Mouse (Mus musculus): ENCODE measurements at regions not wholly inside any gene's neighbourhood (a gene's known extent, or its start where the extent isn't known, plus 50 kb on each side); places are given as distances from the start of the nearest gene placed in this dataset.
"Not testable (repeated sequence)": the region's sequence is repeated elsewhere in the genome, so short reads cannot be mapped to it uniquely, and the experiment has no call there.

DNA sequence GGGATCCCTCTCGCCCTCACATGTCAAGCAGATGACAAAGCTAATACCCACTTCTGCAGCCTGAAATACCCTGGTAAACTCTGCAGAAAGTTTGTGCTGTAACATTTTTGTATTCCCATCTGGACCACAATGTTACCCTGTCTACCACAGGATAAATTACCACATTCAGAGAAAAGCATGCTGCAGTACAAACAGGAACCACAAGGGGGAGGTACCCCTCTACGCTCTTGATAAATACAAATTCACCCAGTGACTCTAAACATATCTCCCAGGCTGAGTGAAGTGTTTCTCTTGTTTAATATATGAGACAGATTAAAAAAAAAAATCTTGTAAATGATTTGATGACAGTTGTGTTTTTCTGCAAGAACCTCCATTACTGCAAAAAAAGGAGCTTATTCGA is 549.8 kb upstream of the Olfr1507 start:
- DNase-seq (ENCODE audit: low spot score in 2 of 2) = not testable (repeated sequence)

DNA sequence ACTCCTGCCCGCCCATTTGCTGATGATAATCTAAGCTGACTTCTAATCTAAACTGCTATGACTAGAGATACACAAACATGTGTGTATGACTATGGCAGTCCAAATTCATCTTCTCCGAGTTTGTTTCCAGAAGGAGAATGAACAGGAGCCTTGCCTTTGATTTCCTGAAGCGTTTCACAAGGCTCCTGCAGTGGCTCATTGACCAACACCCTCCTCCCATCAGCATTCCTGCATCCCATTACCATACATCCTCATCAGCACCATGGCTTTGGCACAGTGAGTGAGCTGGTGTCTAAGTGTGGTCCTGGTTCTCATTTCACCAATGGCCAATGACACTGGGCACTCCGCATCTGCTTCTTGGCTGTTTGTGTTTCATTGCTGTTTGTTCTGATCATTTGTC is 548.6 kb upstream of the Olfr1507 start:
- DNase-seq (ENCODE audit: low spot score in 2 of 2) = not testable (repeated sequence)

DNA sequence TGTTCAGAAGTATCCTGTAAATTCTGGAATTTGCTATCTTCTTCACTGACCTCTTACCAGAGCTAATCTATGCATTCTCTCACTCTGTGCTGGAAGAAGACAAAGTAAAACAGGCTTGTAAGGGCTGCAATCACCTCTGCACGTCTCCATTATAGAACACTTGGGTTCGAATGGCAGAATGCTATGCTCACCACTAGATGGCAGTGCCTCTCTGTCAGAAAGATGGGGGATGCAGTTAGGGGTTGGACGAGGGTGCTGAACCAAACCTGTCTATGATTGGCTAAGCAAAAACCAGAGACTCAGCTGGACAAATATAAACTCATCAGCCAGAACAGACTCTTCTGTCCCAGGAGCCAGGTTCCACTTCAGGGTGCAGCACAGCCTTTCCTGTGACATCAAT is 546.5 kb upstream of the Olfr1507 start:
- DNase-seq (ENCODE audit: low spot score in 2 of 2) = not testable (repeated sequence)

DNA sequence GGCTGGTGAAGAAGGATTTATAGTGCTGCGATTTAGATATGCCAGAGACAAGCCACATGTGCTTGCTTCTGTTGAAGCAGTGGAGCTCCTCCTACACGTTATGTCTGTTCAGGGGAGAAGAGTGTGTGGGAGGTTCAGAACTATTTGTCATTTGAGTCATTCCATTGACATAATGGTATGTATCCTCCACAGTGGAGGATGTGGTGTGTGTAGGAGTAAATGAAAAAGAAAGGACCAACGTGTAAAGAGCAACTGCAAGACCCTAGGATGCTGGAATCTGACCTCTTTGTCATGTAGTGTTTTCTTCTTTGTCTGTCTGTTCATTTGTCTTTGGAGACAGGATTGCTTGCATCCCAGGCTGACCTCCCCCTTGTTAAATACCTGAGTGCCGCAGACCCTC is 543.9 kb upstream of the Olfr1507 start:
- not testable (repeated sequence) for DNase-seq (ENCODE audit: low spot score in 2 of 2)

DNA sequence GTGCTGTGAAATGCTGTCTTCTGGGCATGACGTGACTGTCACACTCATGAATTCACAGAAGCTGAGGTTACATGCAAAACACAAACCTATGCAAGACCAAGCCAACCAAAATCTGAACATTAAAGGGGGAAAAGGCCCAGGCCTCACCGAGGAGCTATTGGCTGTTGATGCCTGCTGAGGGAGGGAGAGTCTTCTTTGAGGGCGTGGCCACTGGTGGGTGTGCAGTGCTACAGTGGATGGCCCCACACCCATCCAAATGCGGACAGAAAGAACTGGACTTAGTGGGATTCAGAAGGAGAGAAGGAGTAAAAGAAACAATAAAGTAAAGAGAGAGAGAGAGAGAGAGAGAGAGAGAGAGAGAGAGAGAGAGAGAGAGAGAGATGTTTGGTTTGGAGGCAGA is 539.4 kb upstream of the Olfr1507 start:
- not testable (repeated sequence) for DNase-seq (ENCODE audit: low spot score in 2 of 2)

DNA sequence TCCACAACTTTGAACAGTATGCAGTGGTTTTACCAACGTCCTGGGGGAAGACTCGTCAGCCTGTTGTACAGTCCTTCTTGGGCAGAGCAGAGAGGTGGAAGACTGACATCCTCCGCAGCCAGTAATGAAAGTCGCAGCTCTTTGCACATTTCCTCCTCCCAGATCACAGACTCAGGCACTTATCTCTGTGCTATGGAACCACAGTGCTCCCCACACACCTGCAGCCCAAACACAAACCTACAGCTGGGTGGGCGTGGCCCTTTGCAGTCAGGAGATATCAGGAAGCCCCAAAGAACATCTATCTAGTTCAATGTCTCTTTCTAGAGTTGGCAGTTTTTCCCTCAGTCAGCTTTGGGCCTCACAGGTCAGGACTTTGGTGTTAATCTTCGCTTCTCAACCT is 537.7 kb upstream of the Olfr1507 start:
- not testable (repeated sequence) for DNase-seq (ENCODE audit: low spot score in 2 of 2)

DNA sequence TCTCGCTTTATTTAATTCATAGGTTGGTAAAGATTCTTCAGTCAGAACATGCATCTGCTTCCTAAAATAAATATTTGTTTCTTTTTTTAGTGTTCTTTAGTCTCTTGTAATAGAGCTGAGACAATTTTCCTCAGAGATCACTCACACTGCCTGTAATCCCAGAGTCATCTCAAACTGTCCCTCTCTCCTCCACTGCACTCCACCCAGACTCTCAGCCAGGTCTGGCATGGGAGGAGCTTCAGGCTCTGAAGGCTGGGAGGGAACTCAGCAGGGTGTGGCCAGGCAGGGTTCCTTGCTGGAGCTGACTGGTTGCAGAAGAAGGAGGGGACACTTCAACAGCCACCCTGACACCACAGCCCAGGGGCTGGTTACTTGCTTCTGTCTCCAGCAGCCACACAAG is 536.9 kb upstream of the Olfr1507 start:
- DNase-seq (ENCODE audit: low spot score in 2 of 2) = not testable (repeated sequence)

DNA sequence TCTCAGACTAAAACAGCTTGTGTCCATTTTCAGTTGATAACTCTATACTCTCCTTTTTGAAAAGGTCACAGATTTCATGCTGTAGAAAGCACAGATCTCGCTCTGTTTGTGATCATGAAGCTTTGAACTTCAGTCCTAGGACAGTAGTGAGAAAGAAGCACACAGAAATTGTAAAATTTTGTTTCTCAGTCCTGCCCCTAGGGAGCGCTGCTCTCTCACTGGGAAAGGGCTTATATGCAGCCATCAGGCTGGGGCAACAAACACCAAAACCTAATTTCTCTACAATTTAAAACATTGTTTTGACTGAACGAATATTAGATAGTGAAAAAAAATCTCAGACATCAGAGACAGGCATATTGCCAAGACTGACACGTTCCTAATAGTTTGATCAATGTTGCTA is 534.7 kb upstream of the Olfr1507 start:
- DNase-seq (ENCODE audit: low spot score in 2 of 2) = not testable (repeated sequence)

DNA sequence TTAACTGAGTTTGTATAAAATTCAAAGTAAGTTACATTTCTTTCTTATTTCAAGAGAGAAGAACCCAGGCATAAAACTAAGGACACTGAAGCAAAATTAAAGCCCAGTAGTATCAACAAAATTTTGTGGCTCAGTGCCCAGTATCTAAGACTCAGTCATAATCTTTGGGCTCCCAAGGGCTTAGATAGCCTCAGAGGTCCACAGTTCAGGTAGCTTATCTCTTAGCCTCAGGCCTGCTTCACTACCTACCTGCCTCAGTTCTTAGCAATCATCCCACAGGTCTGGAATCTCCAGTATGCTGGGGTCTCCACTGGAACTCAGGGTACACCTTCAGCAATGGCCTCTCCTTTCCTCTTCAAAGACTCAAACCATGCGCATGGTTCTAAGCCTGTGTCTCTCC is 531.4 kb upstream of the Olfr1507 start:
- DNase-seq (ENCODE audit: low spot score in 2 of 2) = not testable (repeated sequence)

DNA sequence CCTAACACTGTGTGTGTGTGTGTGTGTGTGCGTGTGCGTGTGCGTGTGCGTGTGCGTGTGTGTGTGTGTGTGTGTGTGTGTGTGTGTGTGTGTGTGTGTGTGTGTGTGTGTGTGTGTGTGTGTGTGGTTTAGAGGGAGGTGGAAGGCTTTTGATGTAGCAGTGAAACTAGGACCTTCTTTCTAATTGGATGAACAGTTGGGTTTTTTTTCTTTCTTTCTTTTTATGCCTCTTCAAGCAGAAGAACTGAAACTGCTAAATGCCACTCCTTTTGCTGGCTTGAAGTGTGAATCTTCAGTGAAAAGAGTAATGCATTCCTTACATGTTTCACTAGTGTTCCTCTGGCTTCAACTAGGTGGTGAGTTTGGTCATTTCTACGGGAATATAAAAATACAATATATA is 524.6 kb upstream of the Olfr1507 start:
- DNase-seq (ENCODE audit: low spot score in 2 of 2) = not testable (repeated sequence)

DNA sequence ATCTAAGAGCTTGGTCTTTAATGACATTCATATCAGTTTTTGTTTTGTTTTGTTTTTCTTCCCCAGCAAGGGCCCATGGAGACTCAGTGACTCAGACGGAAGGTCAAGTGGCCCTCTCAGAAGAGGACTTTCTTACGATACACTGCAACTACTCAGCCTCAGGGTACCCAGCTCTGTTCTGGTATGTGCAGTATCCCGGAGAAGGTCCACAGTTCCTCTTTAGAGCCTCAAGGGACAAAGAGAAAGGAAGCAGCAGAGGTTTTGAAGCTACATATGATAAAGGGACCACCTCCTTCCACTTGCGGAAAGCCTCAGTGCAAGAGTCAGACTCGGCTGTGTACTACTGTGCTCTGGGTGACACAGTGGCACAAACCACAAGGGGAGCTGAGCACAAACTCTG is 512.2 kb upstream of the Olfr1507 start:
- DNase-seq (ENCODE audit: low spot score in 2 of 2) = not testable (repeated sequence)

DNA sequence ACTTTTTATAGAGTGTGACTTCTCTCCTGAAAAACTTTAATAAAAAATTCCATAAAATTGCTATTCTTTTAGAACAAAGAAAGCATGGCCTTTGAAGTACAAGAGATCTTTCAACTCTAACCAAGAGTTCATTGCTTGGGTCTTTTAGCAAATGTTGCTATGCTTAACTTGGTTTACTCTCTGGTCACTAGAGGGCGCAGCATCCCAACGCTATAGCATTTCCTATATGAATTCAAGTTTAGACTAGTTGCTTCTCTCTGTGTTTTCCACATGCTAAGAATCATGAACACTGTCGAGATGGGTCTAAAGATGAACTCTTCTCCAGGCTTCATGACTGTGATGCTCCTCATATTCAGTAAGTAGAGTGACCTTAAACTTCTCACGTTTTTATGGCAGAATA is 511.8 kb upstream of the Olfr1507 start:
- not testable (repeated sequence) for DNase-seq (ENCODE audit: low spot score in 2 of 2)

DNA sequence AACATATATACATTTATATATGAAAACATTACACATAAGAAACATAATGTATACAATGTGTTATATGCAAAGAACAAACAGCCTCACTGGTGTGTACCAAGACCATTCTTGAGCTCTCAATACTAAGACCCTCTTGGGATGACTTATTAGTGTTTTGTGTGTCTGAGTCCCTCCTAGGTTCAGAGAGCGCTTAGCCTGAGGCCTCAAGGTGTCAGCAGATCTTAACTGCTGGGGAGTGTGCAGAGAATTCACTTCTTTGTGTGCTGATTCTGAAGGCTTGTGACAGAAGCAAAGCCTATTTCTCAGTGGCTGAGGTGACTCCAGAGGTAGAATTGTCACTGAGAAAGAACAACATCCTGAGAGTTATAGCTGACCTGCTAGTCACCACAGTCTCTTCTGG is 505.7 kb upstream of the Olfr1507 start:
- not testable (repeated sequence) for DNase-seq (ENCODE audit: low spot score in 2 of 2)

DNA sequence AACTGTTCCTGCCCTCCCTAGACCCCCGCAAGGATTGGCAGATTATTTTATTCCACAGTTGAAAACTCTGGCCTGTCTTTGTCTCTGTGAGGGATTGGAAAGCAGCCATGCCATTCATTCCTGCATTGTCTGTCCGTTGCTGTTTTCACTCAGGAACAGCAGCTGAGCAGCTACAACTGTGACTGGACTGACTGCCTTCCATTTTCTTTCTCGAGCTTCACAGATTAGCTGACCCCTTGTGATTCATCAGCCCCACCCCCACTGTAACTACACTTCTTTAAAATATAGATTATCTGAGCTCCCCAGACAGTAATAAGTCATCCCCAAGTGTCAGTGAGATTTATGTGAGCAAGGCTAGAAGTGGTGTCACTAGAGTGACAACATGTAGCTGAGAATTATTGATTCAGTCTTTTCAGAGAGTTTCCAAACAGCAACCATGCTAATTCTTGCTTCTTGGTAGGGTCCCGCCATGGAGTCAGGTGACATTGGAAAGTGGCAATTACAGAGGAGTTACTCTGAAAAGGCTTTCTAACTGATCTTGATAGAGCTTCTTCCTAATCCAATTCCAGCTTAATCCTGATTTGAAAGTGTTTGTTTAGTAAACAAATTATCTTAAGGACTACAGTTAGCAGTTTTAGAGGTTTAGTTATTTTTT is 496.7 kb upstream of the Olfr1507 start:
- not testable (repeated sequence) for DNase-seq (ENCODE audit: low spot score in 2 of 2)

DNA sequence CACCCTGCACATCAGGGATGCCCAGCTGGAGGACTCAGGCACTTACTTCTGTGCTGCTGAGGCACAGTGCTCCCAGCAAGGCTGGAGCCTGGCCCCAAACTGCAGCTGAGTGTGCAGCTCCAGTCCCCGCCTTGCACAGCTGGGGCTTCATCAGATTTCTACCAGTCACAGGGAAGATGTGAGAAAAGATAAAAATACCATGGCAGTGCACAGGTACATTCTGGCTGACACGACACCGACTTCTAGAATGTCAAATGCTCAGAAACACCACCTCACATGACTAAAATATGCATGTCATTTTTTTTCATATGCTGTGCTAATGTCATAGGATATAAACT is 495.7 kb upstream of the Olfr1507 start:
- not testable (repeated sequence) for DNase-seq (ENCODE audit: low spot score in 2 of 2)

DNA sequence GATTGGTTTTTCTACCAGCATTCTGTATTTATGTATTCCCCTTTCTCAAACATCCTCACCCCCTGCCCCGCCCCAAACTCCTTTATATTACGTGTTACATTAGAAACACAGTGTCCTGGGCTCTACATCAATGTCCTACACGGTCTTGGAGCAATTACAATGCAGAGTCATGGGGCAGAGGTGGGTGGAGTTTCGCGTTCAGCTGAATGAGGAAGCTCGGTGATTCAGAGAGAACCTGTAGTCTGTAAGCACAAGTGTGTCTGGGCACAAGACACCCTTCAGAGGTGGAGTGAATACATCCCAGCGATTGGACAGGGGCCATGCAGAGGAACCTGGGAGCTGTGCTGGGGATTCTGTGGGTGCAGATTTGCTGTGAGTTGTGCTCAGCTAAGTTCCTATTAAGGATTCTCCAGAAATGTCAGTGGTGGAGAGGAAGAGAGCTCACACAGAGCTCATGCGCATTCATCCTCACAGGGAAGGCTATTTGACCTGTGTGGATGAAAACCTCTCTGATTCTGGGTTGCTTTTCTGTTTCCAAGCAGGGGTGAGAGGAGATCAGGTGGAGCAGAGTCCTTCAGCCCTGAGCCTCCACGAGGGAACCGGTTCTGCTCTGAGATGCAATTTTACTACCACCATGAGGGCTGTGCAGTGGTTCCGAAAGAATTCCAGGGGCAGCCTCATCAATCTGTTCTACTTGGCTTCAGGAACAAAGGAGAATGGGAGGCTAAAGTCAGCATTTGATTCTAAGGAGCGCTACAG is 495.2 kb upstream of the Olfr1507 start:
- not testable (repeated sequence) for DNase-seq (ENCODE audit: low spot score in 2 of 2)

DNA sequence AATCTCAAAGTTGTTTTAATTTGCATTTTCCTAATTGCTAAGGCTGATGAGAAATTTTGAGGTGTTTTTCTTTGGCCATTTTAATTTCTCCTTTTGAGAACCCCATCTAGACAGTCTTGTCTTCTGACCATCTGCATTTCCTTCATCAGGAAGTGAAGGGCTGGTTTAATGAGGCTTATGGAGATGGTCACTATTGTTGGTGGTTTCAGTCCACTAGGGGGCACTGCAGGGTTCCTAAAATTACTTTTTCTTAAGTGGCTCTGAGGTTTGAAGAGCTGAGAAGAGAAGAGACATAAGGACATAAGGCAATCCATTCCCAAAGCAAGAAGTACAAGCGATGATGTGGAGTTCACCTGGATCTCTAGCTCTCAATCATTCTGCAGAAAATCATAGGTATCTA is 494.4 kb upstream of the Olfr1507 start:
- not testable (repeated sequence) for DNase-seq (ENCODE audit: low spot score in 2 of 2)

DNA sequence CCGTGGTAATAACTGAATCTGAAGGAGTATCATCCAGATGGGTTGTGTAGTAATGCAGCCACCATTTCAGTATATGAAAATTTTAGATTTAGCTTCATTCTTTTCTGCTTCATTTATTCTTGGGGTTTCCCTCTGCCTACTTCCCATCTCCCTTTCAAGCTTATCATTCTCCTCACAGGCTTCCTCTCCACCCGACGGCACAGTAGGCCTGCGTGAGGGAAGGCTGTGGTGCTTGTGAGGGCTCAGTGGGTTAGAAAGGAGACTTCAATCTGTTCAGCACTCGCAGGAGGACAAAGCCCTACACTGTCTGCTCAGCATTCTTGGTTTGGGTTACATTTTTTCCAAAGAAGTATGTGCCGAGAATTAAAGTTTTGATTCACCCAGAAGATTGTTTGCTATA is 493.0 kb upstream of the Olfr1507 start:
- not testable (repeated sequence) for DNase-seq (ENCODE audit: low spot score in 2 of 2)

DNA sequence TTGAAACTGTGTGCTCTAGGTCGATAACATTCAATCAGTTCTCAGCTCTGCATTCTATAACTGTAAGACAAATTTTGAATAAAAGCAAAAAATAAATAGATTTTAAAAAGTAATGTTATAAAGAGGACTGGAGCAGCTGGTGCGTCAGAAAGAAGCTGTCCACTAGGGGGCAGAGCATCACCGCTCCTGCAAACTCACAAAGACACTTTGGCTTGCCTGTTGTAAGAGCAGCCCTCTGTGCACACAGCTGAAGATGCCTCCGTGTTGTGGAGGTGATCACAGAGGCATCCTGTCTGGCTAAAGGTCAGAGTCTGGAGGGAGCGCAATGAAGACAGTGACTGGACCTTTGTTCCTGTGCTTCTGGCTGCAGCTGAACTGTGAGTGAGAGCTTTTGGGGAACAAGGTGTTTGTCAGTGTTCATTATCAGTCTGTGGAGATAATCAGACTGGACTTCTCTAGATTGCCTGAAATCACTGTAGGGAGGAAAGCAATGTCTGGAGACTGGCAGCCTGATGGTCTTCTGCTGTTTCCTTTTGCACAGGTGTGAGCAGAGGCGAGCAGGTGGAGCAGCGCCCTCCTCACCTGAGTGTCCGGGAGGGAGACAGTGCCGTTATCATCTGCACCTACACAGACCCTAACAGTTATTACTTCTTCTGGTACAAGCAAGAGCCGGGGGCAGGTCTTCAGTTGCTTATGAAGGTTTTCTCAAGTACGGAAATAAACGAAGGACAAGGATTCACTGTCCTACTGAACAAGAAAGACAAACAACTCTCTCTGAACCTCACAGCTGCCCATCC is 476.9 kb upstream of the Olfr1507 start:
- DNase-seq (ENCODE audit: low spot score in 2 of 2) = not testable (repeated sequence)

DNA sequence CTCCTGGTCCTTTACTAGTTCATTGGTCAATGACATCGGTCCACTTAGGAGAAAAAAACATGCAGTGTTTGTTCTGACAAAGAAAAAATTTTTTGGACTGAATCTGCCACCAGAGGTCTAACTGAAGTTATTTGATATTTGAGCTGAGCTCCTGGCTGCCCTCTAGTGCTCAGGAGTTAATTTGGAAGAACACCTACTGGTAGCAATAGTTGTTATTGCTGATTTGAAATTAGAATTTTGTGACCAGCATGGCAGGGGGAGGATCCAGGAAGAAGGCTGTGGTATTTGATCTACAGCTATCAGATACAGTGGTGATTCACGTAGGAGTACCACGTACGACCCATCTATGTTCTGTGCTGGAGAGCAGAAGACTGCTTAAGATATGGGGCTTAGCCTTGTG is 466.6 kb upstream of the Olfr1507 start:
- not testable (repeated sequence) for DNase-seq (ENCODE audit: low spot score in 2 of 2)

DNA sequence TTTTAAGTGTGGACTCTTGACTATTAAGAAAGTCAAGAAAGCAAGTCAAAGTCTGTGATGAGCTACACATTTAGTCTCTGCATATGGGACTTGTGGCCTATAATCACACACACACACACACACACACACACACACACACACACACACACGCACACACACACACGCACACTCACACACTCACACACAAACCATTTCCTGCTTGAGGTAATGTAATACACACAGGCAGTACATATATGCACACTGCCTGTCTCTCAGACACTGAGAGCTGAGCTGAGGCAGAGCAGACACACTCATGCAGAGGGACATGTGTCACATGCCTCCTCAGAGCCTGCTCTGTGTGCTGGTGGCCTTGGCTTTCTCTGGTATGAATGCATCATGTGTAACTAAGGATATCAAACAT is 461.0 kb upstream of the Olfr1507 start:
- DNase-seq (ENCODE audit: low spot score in 2 of 2) = not testable (repeated sequence)

DNA sequence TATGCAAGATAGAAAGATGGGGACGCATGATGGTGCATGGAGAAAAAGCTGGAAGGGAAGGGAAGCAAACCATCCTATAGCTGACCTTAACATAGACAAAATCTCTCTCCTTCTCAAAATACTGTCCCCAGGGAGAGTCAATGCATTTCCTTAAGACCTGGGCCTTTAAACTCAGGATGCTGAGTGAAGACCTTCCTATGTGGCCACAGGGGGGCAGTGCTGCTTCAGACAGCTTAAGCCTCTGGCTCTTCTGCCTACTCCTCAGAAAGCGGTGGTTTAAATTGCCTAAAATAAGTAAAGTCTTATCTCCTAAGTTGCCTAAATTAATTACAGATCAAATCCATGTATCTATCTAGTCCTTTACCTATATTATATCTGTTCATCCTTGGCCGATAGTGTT is 449.4 kb upstream of the Olfr1507 start:
- not testable (repeated sequence) for DNase-seq (ENCODE audit: low spot score in 2 of 2)

All from gastrocnemius, postnatal 4 days (tissue).